Mouse (Mus musculus) liver, adult 2 months (tissue): ENCODE data around the gene Stk24. TPM values are rescaled to one million over a fixed set of nuclear protein-coding genes. Genes with fewer than 3 reads are reported as not detected.
A peak's percentile ranks its signal among the peaks of the same experiment; 100 is the strongest.

Experiments used
- DNase-seq: peaks from one replicate; pipeline ENCODE4 v3.0.0-alpha.2; 2011; ENCODE audit warnings: low read depth, low spot score; ENCODE audit errors: extremely low read depth
- H3K27ac ChIP-seq: fragments of 200-500 bp; replicated peaks from 2 replicates; pipeline ENCODE4 v1.5.1; 2012; ENCODE audit warnings: low read depth, mild to moderate bottlenecking, control low read depth, inconsistent platforms, low read length; ENCODE audit not compliant: insufficient read depth
- H3K27me3 ChIP-seq: fragments of 200-500 bp; 2 replicates; pipeline ENCODE4 v1.6.1; 2012; ENCODE audit warnings: mild to moderate bottlenecking, moderate library complexity, low read length, inconsistent platforms; ENCODE audit not compliant: control insufficient read depth, insufficient read depth
- H3K36me3 ChIP-seq: fragments of 200-500 bp; 2 replicates; pipeline ENCODE4 v1.6.1; 2012; ENCODE audit warnings: low read length, inconsistent platforms; ENCODE audit not compliant: control insufficient read depth, insufficient read depth
- H3K4me1 ChIP-seq: fragments of 200-500 bp; 2 replicates; pipeline ENCODE4 v1.6.1; 2011; ENCODE audit warnings: low read length; ENCODE audit not compliant: control insufficient read depth, insufficient read depth
- H3K4me3 ChIP-seq: fragments of 200-500 bp; 2 replicates; pipeline ENCODE4 v1.5.1; 2011; ENCODE audit warnings: low read depth, mild to moderate bottlenecking, control low read depth, low read length, moderate library complexity; ENCODE audit not compliant: insufficient read depth
- H3K79me2 ChIP-seq: fragments of 200-500 bp; 2 replicates; pipeline ENCODE4 v1.6.1; 2012; ENCODE audit warnings: inconsistent platforms, mild to moderate bottlenecking, low read length, moderate library complexity; ENCODE audit not compliant: control insufficient read depth, insufficient read depth
- H3K9ac ChIP-seq: fragments of 200-500 bp; 2 replicates; pipeline ENCODE4 v1.6.1; 2012; ENCODE audit warnings: low read depth, mild to moderate bottlenecking, control low read depth, inconsistent platforms, low read length
- CTCF ChIP-seq: fragments of 200-500 bp; IDR thresholded peaks from 2 replicates; pipeline ENCODE4 v1.5.1; 2011; ENCODE audit warnings: low read depth, low read length, control low read depth
- POLR2A ChIP-seq: fragments of 200-500 bp; IDR thresholded peaks from 2 replicates; pipeline ENCODE4 v1.6.1; 2011; ENCODE audit warnings: low read length, control low read depth; ENCODE audit not compliant: insufficient read depth; ENCODE audit errors: extremely low read depth
- WGBS: fragments of 180-500 bp; shearing (Covaris S2); methylation state at CpG from one replicate; pipeline ENCODE4 v1.1.7; 2018; 5-methylcytosine and 5-hydroxymethylcytosine counted together
- polyA plus RNA-seq: library from polyadenylated mRNA; depleted of rRNA; stranded (reverse); fragments of >200 nt; gene quantifications from 2 replicates; pipeline ENCODE4 v1.2.3, GENCODE M21; 2012
- total RNA-seq: library from RNA; depleted of rRNA; stranded (reverse); fragments of >200 nt; gene quantifications from 2 replicates; pipeline ENCODE4 v1.2.3, GENCODE M21; 2014

The Stk24 gene
- total and polyA plus RNA-seq, 2 experiments, result 9.3 to 10.1 TPM

DNA sequence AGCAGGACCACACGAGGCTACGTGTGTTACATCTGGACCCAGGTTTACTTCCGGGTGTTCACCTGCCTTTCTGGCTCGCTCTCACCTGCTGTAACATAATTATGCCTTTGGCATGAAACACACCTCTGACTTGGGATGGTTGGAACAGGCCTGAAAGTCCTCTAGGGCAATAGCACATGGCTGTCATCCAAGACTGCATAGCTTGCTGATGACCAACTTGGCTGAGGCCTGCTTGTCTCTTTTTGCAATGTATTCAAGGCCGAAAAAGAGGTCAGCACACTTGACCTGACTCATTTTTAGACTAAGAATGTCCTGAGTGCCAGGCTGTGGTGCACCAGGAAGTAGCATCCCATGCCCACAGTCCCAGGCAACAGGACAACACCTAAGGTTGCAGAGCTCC is 12.1 kb upstream of the Stk24 start:
- Histone ChIP-seq H3K27ac (no peak overlapping the region), H3K9ac (no peak overlapping the region), H3K27me3 (no peaks in the 10 kb centered on the region), H3K4me1 (peaks cover 3% of the 10 kb centered on the region), H3K36me3 (no peaks in the 10 kb centered on the region), H3K79me2 (no peaks in the 10 kb centered on the region), H3K4me3 (no peak overlapping the region)
- TF ChIP-seq CTCF, result no peak
- no peak for TF ChIP-seq POLR2A
- peak; percentile 92 for DNase-seq
- 19% methylated on average over 5 of the region's 5 CpGs for WGBS

DNA sequence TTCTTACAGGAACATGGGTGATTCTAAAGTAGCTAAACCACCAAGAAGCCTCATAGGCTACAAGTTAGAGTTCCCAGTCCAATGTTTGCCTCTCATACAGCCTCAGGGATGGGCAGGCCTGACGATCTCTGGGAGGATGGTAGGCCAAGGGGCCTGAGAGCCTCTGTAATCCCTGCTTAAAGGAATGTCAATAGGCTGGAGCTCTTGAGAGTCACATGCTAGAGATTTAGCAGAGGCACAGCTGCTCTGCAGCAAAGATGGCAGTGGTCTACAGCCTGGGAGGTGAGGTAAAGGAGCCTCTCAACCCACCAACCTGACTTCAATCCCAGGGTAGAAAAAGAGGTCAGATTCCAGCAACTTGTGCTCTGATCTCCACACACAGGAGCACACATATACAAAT is 7.9 kb upstream of the Stk24 start:
- WGBS, result 95% methylated on average over 1 of the region's 1 CpGs
- TF ChIP-seq POLR2A (no peak), CTCF (no peak)
- no peaks in the 10 kb centered on the region for H3K79me2 ChIP-seq

DNA sequence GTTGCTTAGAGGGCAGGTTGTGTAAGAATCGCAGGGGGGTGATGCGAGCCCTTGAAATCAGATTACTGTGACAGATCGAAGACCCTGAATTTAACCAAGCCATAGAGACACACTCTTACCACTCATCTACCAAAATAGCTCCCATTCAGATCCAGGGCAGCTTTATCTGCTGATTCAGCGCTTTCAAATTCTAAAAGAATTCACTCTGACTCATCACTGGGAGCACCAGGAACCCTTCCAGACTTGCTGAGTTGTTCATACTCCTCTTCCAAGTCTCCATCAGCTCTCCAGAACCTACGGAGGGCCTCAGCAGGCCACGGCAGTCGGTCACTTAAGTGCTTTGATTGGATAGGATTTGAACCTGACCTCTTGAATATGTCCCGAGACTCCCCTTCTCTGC is 5.6 kb upstream of the Stk24 start:
- 89% methylated on average over 8 of the region's 8 CpGs for WGBS
- Histone ChIP-seq H3K36me3 (no peaks in the 10 kb centered on the region), H3K9ac (no peak overlapping the region), H3K4me1 (no peaks in the 10 kb centered on the region), H3K27me3 (no peaks in the 10 kb centered on the region), H3K79me2 (no peaks in the 10 kb centered on the region), H3K4me3 (no peak overlapping the region), H3K27ac (no peak overlapping the region)
- TF ChIP-seq CTCF (no peak), POLR2A (no peak)
- DNase-seq, result no peak

More for the DNA sequence above, 7.9 kb upstream of the Stk24 start:
- H3K27me3 ChIP-seq, result no peaks in the 10 kb centered on the region
- no peaks in the 10 kb centered on the region for H3K36me3 ChIP-seq
- H3K4me1 ChIP-seq, result peaks cover 3% of the 10 kb centered on the region
- H3K4me3 ChIP-seq, result no peak overlapping the region
- no peak overlapping the region for H3K9ac ChIP-seq
- no peak overlapping the region for H3K27ac ChIP-seq
- no peak for DNase-seq

DNA sequence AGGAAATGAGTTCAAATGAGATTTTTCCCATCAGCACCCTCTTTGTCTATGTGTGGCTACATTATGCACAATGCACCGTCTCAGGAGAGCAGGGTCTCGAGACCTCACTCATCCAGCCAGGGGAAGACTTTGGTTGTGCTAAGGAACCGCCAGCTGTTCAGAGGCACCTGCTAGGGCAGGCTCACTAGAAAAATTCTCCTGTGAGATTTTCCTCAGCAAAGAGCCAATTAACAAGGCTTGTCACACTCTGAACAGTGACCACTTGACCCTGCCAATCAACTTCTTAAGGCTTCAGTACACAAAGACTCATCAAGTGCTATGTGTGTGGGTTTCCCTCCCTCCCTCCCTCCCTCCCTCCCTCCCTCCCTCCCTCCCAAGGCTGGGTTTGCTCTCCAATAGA is 4.0 kb upstream of the Stk24 start:
- DNase-seq, result no peak
- no peak overlapping the region for H3K9ac ChIP-seq
- WGBS, result 91% methylated on average over 3 of the region's 3 CpGs
- no peak overlapping the region for H3K4me3 ChIP-seq
- H3K36me3 ChIP-seq, result no peaks in the 10 kb centered on the region
- TF ChIP-seq CTCF (no peak), POLR2A (no peak)
- H3K27ac ChIP-seq, result no peak overlapping the region
- H3K27me3 ChIP-seq, result no peaks in the 10 kb centered on the region
- H3K4me1 ChIP-seq, result no peaks in the 10 kb centered on the region
- no peaks in the 10 kb centered on the region for H3K79me2 ChIP-seq

DNA sequence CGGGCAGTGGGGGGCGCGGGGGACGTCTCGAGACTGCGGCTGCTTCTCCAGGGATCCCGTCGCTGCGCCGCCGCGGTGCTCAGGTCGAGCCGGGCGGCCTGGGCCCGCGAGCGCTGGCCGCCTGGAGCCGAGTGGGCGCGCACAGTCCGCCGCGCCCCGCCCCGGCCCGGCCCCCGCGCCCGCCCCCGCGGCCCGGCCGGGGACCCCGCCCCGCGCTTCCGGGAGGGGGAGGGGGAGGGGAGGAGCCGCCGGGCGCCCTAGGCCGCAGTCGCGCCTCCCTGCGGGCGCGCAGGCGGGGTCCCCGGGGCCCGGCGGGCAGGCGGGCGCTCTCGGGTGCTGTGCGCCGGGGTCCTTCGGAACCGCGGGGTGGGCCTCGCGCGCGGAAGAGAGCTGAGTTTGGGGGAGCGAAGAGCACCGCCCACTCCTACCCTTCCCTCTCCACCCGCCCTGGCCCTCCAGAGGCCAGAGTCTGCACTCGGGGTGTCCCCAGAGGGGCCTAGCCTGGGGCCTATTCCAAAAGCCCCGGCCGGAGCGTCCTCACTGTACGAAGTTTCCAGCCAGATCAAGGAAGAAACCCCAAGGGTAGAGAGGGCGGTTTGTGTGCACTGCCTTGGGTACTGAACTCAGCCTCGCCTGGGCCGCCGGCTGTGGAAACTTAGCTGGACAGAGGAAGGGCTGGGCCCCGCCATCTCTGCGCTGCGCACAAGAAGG is 540 bp downstream of the Stk24 start:
- peak overlapping the region; percentile 98 for H3K9ac ChIP-seq
- peak; percentile 29 for DNase-seq
- H3K27ac ChIP-seq, result peak overlapping the region; percentile 97

More for the DNA sequence above, 540 bp downstream of the Stk24 start:
- H3K79me2 ChIP-seq, result peaks cover 29% of the 10 kb centered on the region
- H3K4me1 ChIP-seq, result peaks cover 6% of the 10 kb centered on the region
- TF ChIP-seq POLR2A (peak; percentile 69), CTCF (0 out of 2 replicates have a peak, but pooled peaks have one; percentile 0)
- 2% methylated on average over 48 of the region's 79 CpGs for WGBS
- no peaks in the 10 kb centered on the region for H3K27me3 ChIP-seq
- H3K4me3 ChIP-seq, result peak overlapping the region; percentile 98
- H3K36me3 ChIP-seq, result no peaks in the 10 kb centered on the region
